Mouse (Mus musculus): ENCODE measurements around the gene Krt31.

The Krt31 gene

DNA sequence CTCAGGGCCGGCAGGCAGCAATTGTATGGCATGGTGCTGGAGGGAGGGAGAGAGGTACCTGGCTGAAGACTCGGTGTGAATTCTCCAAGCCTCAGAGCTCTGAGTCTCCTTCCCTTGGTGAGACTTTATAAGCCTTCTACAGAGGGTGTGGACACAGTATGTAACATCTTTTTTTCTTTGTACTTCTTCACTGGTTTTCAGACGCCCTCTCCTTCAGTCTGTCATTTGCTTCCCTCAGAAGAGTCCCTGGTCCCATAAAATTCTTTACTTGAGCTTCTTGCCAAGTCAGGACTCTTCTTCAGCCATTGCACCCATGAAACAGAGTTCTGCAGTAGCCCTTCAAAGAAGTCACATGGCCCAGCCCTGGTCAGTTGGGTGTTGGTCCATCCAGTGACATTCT, at the start of gene Krt31:
TSS of gene Krt31 (minus strand) at position 101 of the 400 bp plus-strand sequence.
- in situ Hi-C loops (cut with MboI, MseI): no loop called here

- in situ Hi-C loops (cut with MboI, MseI): no loop called here
These were observed 47.5 kb upstream of the Krt31 start for GRCm38 (mm10) chr11:100097819-100098218.

DNA sequence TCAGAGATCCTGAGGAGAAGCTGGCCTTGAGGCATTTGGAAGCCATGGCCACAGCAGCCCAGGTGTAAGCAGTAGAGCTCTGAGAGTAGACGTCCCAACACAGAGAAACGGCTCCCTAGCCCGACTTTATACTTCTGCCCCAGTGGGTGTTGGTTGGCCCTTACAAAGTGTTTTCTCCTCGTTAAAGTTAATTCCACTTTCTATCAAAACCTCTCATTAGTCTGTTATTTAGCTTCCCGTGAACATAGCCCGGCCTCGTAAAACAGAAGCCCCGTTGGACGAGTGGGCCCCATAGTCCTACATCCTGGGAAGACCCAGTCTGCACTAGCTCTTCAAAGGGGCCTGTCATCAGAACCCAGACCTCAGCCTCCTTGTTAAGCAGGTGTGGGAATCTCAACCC, 45.8 kb upstream of the Krt31 start, which contains the start of gene Krt35:
TSS of gene Krt35 (minus strand) at position 101 of the 400 bp plus-strand sequence.
- in situ Hi-C loops (cut with MboI, MseI): no loop called here

DNA sequence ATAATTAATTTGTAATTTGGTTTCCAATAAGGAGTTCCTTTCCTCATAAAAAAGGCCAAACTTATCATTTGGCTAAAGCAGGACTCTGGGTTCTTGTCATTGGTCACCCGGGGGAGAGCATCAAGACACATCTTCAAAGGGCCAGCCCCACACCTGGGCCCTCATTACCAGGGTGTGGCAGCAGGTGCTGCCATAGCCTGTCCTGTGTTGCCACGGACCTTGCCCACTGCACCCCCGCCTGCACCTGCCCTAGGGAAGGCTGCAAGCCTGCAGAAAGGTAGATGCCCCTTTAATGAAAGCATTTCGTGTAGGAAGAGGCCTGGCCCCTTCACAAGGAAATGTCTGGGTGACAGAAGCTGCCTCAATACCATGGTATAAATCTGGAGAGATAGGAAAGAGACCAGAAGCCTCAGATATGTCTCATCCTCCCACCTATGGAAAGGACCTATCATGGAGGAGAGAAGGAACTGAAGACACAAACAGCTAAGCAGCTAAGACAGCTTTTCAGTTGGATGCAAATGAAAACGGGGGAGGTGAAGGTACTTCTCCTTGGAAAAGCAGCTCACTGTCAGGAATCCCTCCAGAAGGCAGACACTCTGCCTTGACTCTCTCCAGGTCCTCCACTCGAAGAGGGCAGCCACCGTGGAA, 38.2 kb upstream of the Krt31 start:
- in situ Hi-C loops (cut with MboI, MseI): no loop called here

DNA sequence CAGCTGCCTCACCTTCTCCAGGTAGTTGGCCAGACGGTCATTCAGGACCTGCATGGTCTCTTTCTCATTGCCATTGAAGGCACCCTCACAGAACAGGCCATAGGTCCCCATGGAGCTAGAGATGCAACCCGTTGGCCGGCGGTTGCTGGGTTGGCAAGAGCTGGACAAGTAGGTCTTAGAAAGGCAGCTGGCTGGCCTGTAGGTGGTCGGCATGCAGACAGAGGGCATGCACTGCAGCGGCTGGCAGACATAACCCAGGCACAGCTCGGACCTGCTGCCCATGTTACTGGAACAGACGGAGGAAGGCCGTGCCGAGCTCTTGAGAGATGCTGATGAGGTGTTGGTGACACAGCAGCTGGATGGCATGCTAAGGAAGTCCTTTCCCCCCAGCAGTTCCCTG, 37.5 kb upstream of the Krt31 start, which contains the start of gene Krt32:
TSS of gene Krt32 (minus strand) at position 366 of the 400 bp plus-strand sequence.
- in situ Hi-C loops (cut with MboI, MseI): no loop called here

DNA sequence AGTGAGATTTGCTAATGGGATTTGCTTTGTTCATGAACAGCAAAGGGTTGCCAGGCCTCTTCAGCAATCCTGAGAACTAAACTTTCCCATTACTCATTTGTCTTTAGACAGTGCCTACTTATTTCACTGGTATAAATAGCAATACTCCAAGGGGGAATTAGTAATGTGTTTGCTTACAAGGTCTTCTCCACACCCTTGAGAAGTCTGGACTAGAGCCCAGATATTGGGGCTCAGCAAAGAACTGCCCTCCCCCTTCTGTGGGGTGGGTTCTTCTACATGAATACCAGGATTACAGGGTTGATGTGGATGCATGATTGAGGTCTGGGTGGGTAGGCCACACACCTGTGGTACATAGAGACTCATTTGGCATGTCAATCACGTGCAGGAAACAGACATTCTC, 23.5 kb upstream of the Krt31 start:
- in situ Hi-C loops (cut with MboI, MseI): no loop called here

DNA sequence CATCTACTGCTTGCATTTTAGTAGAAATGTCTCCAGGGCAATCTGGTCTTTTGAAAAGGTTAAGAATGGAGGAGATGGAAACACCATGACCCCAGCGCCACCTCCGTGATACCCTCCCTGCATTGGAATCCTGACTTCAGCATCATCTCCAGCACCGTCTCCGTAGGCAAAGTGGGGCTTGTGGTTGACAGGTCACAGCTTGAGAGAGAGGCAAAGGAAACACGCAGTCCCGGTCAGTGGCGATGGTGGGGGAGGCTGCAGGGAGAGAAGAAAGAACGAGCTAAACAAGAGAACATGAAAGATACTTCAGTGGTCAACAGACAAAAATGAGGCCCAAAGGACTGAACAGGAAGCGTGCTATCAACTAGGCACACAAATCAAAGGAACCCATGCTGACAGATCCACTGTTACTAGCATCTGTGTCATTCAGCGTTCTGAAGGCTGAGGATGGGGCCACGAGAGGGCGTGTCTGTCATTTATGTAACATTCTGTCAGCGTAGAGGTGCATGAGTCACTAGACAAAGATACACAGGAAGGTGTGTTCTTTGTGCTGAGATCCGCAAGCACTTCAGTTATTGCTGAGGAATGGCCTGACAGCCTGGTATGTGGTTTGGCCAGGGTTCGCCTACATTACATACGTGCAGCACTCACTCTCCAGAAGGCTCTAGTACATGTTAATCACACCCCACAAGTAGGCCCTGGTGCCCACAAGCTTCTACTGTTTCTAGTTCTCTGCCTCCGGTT, 17.1 kb upstream of the Krt31 start:
- in situ Hi-C loops (cut with MboI, MseI): no loop called here

DNA sequence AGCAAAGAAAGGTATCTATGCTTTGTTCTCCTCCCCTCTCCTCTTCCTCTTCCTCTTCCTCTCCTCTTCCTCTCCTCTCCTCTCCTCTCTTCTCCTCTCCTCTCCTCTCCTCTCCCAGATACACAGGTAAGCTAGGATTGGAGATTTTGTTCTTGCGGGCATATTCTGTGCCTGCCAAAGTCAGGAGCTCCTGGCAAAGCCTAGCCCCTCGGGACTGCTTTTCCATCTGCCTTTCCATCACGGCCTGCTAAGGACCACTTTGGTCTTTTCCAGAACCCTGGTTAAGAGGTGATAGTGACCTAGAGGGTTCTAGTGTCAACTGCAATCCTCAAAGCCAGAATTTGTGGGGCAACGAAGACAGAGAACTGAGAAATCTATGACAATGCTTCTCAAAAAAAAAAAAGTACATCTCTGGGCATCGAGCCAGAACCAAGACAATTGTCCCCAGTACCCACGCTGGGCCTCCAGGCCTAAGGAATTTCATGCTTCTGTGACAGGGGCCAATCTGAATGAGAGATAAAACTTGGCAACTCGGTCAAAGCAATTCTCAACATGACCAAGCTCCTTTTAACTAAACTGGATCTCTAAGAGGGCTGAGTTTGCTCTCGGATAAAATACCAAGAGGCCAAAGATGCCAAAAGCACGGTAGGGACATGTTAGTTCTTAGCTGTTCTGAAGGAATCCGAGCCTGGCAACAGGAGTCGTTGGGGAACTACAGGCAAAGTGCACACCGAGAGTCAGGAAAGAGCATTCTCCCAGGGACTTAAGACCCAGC, 16.1 kb upstream of the Krt31 start:
- in situ Hi-C loops (cut with MboI, MseI): no loop called here

DNA sequence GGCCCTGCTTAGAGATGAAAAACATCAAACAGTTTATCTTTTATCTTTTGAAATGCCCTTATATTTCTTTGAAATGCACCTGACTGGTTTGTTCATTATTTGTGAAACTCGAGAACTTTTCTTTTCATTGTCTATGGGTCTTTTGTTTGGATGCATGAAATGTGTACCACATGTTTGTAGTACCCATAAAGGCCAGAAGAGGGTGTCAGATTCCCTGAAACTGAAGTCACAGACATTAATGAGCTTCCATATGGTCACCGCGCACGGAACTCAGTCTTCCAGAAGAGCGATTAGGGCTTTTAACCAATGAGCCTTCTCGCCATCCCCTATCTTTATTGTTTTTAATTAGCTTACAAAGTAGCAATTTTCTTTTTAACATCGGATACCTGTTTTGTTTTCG, 8.5 kb upstream of the Krt31 start:
- in situ Hi-C loops (cut with MboI, MseI): no loop called here

DNA sequence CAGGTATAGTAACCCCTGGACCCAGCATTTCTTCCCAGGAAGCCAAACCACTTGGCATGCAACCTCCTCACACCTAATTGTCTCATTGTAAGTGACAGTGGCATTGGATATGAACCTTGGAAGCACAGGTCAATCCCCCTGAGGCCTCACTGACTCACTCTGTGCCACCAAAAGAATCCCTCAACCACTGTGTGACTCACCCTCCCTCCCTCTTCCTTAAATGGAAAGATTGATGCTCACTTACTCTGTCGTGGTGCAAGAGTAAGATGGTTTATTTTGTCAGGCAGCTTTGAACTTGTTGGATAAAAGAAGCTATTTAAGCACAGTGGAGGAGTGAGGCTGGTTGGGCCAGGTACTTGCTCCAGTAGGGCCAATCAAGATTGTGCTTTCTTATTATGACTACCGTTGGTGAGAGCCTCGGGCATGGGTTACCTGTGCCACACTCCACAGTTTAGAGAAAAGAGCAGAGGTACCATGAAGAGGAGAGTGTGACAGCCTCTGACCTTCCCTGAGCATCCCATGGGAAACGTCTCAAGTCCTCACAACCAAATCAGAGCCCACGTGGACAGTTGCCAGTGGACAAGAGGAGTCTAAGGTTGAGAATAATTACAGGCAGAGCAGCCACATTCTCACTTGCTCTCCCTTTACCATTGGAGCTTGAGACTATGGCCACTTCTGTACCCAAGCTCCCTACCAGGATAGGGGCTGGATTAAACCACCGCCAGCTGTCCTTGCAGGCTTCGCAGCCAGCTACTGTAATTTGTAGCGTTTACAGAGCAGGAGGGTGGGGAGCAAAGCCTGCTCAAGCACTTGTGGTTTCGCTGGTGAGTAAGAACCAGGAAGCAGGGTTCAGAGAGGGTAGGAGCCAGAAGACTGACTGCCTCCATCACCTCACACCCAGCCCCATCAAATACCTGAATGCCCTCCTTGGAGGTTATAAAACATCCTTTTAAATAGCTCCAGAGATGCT, 5.6 kb upstream of the Krt31 start:
- in situ Hi-C loops (cut with MboI, MseI): no loop called here

DNA sequence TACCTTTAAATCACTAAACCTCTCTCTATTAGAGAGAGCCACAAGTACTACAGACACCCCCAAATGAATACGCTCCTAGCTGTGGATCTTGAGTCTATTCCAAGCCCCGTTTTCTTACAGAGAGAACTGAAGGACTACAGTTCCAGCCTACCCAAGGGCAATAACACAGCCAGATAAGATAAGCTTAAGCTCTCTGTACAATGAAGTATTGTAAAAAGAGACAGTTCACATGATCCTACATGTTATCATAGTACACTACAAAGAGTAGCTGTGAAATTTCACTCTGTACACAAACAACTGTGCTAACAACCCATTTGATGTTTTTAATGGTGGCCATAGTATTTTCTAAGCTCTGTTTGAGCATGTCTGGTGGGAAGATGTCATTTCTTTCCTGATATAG, 3.2 kb downstream of the Krt31 start:
- in situ Hi-C loops (cut with MboI, MseI): no loop called here

DNA sequence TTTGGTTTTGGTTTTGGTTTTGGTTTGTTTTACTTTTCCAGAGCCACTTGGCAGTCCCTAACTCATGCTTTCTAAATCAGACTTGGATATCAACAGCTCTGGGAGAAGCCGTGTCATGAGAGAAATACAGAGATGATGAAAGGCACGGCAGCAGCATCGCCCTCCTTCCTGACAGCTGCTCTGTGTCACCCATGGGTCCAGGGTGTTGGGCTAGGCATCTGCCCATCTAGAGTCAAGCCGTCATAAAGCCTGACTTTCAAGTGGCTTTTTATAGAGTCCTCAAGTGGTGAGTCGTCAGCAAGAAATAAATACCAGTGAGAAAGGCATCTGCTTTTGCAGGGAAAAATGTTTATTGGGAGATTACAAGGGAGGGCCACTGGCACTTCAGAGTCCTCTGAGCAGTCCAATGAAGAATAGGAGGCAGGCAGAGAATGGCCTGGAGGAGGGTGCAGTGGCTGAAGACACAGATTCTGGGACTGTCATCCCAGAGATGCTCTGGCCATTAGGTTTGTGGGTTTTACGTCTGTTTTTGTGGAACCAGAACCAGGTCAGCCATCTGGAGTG, 4.0 kb downstream of the Krt31 start:
- in situ Hi-C loops (cut with MboI, MseI): no loop called here

GRCm38 (mm10) chr11:100041454-100041853, 8.9 kb downstream of the Krt31 start, which contains the start of gene Krt34:
Krt34 (minus strand) TSS chr11:100041554.
- in situ Hi-C loops (cut with MboI, MseI): no loop called here

DNA sequence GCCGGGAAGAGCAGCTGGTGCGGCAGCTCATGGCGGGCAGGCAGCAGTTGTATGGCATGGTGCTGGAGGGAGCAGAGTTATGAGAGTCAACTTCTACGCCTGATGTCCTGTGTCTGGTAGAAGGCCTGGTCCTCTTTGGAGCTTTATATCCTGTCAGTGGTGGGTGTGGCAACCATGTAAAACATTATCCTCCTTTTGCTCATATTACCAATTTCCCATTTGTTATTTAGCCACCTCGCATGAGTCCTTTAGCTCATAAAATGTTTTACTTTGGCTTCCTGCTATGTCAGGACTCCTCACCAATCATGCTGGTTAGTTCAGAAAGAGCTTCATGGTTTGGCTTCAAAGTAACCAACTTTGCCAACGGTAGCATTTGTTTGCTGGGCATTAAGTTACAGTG, 20.6 kb downstream of the Krt31 start, which contains the start of gene Krt33b:
TSS of gene Krt33b (minus strand) at position 101 of the 400 bp plus-strand sequence.
- in situ Hi-C loops (cut with MboI, MseI): no loop called here

GRCm38 (mm10) chr11:100021438-100021837, 28.9 kb downstream of the Krt31 start:
- in situ Hi-C loops (cut with MboI, MseI): no loop called here

- in situ Hi-C loops (cut with MboI, MseI): loop anchor here in 1 of 2 experiments (10.0 kb wide), 1 partner anchor 555 kb away; no protein-coding TSS in a partner anchor
These were observed 30.9 kb downstream of the Krt31 start for GRCm38 (mm10) chr11:100019466-100019865.

- in situ Hi-C loops (cut with MboI, MseI): loop anchor here in 1 of 2 experiments (10.0 kb wide), 1 partner anchor 551 kb away; no protein-coding TSS in a partner anchor
These were observed 34.2 kb downstream of the Krt31 start, which contains the start of gene Krt33a for GRCm38 (mm10) chr11:100016112-100016511. Krt33a (minus strand) TSS chr11:100016212.

GRCm38 (mm10) chr11:100013691-100014171, 36.6 kb downstream of the Krt31 start:
- in situ Hi-C loops (cut with MboI, MseI): loop anchor here in 1 of 2 experiments (10.0 kb wide), 1 partner anchor 549 kb away; no protein-coding TSS in a partner anchor

- in situ Hi-C loops (cut with MboI, MseI): loop anchor here in 1 of 2 experiments (10.0 kb wide), 1 partner anchor 546 kb away; no protein-coding TSS in a partner anchor
These were observed 39.7 kb downstream of the Krt31 start for GRCm38 (mm10) chr11:100010682-100011081.

GRCm38 (mm10) chr11:100008336-100008735, 42.0 kb downstream of the Krt31 start:
- in situ Hi-C loops (cut with MboI, MseI): loop anchor here in 1 of 2 experiments (5.0 kb wide), 1 partner anchor 546 kb away; no protein-coding TSS in a partner anchor
